Mouse (Mus musculus) neural tube, embryonic 11.5 days (tissue): Measurements from ENCODE around the gene Pde4c. TPM values are rescaled to one million over a fixed set of nuclear protein-coding genes. Genes with fewer than 3 reads are reported as not detected.

Source experiments
- ATAC-seq: fragments of 200-750 bp; cut with Nextera tagmentation; 2 replicates; pipeline ENCODE4 v1.8.0; 2017; ENCODE audit warnings: moderate number of reproducible peaks, mild to moderate bottlenecking, moderate TSS enrichment, moderate library complexity; ENCODE audit not compliant: insufficient read depth, low FRiP score, low TSS enrichment
- DNase-seq: peaks from one replicate; pipeline ENCODE4 v3.0.0-alpha.2; 2015; ENCODE audit warnings: low spot score
- H3K27ac ChIP-seq: fragments of 300-500 bp; sonication (generic); 2 replicates; pipeline ENCODE4 v1.5.1; 2014; ENCODE audit warnings: low read depth, mild to moderate bottlenecking, low read length
- H3K27me3 ChIP-seq: fragments of 300-500 bp; sonication (generic); 2 replicates; pipeline ENCODE4 v1.6.1; 2014; ENCODE audit warnings: mild to moderate bottlenecking, low read length, mixed read lengths; ENCODE audit not compliant: control insufficient read depth, insufficient read depth
- H3K36me3 ChIP-seq: fragments of 300-500 bp; sonication (generic); 2 replicates; pipeline ENCODE4 v1.6.1; 2014; ENCODE audit warnings: mild to moderate bottlenecking, low read length, moderate library complexity, mixed read lengths; ENCODE audit not compliant: control insufficient read depth, insufficient read depth
- H3K4me1 ChIP-seq: fragments of 300-500 bp; sonication (generic); 2 replicates; pipeline ENCODE4 v1.6.1; 2014; ENCODE audit warnings: low read length, mixed read lengths; ENCODE audit not compliant: control insufficient read depth, insufficient read depth
- H3K4me2 ChIP-seq: fragments of 300-500 bp; sonication (generic); 2 replicates; pipeline ENCODE4 v1.6.1; 2014; ENCODE audit warnings: low read depth, mild to moderate bottlenecking, moderate library complexity
- H3K4me3 ChIP-seq: fragments of 300-500 bp; sonication (generic); 2 replicates; pipeline ENCODE4 v1.5.1; 2014; ENCODE audit warnings: low read depth, low read length
- H3K9ac ChIP-seq: fragments of 300-500 bp; sonication (generic); 2 replicates; pipeline ENCODE4 v1.6.1; 2014; ENCODE audit warnings: mild to moderate bottlenecking, low read length
- H3K9me3 ChIP-seq: fragments of 300-500 bp; sonication (generic); 2 replicates; pipeline ENCODE4 v1.6.1; 2016; ENCODE audit warnings: low read length; ENCODE audit not compliant: control insufficient read depth
- WGBS: fragments of 180-500 bp; shearing (Covaris S2); extraction: QIAGEN DNeasy Blood & Tissue Kit; methylation state at CpG from one replicate; pipeline ENCODE4 v1.1.7; 2014; 5-methylcytosine and 5-hydroxymethylcytosine counted together
- polyA plus RNA-seq: library from polyadenylated mRNA; unstranded; fragments of >200 nt; fragmentation: Nextera tagmentation; extraction: Ambion mirVana; gene quantifications from 2 replicates; pipeline ENCODE4 v1.2.1, GENCODE M21; 2014

Gene Pde4c
- polyA plus RNA-seq, 1 experiment from 2014 or later, result 0.42 TPM

- 10% methylated on average over 19 of the region's 19 CpGs for WGBS
- Histone ChIP-seq H3K9me3 (no peaks in the 10 kb centered on the region), H3K27ac (no peak overlapping the region), H3K27me3 (no peaks in the 10 kb centered on the region), H3K4me1 (peaks cover 4% of the 10 kb centered on the region), H3K36me3 (peaks cover 8% of the 10 kb centered on the region), H3K4me3 (no peak overlapping the region), H3K4me2 (no peak overlapping the region), H3K9ac (peak overlapping the region; percentile 8)
- ATAC-seq, result 0 out of 2 replicates have a peak, but pooled peaks have one; percentile 24
- peak; percentile 40 for DNase-seq
Measured at GRCm38 (mm10) chr8:70682193-70682592, 41.3 kb upstream of the Pde4c start.

- Histone ChIP-seq H3K4me3 (no peak overlapping the region), H3K36me3 (peaks cover 8% of the 10 kb centered on the region), H3K27me3 (no peaks in the 10 kb centered on the region), H3K27ac (no peak overlapping the region), H3K4me2 (no peak overlapping the region), H3K9ac (peak overlapping the region; percentile 8; the same call in 1 of the 2 replicates), H3K9me3 (no peaks in the 10 kb centered on the region), H3K4me1 (peaks cover 4% of the 10 kb centered on the region)
- DNase-seq (no peak), ATAC-seq (no peak)
- WGBS, result 66% methylated on average over 3 of the region's 3 CpGs
Measured at GRCm38 (mm10) chr8:70682692-70683091, 40.8 kb upstream of the Pde4c start.

GRCm38 (mm10) chr8:70684291-70684690 is 39.2 kb upstream of the Pde4c start:
- Histone ChIP-seq H3K9ac (no peak overlapping the region), H3K4me2 (no peak overlapping the region), H3K4me3 (no peak overlapping the region), H3K27ac (no peak overlapping the region), H3K36me3 (no peaks in the 10 kb centered on the region), H3K9me3 (no peaks in the 10 kb centered on the region), H3K27me3 (no peaks in the 10 kb centered on the region), H3K4me1 (peaks cover 4% of the 10 kb centered on the region)
- 50% methylated on average over 7 of the region's 7 CpGs for WGBS
- ATAC-seq (no peak), DNase-seq (no peak)

- H3K36me3 ChIP-seq, result no peaks in the 10 kb centered on the region
- H3K4me1 ChIP-seq, result peaks cover 11% of the 10 kb centered on the region
- WGBS, result 86% methylated on average over 8 of the region's 8 CpGs
- ATAC-seq, result no peak
- no peak overlapping the region for H3K9ac ChIP-seq
- no peaks in the 10 kb centered on the region for H3K27me3 ChIP-seq
- no peak overlapping the region for H3K27ac ChIP-seq
- no peaks in the 10 kb centered on the region for H3K9me3 ChIP-seq
- H3K4me3 ChIP-seq, result no peak overlapping the region
- H3K4me2 ChIP-seq, result no peak overlapping the region
- DNase-seq, result no peak
Measured at GRCm38 (mm10) chr8:70687576-70687975, 35.9 kb upstream of the Pde4c start.

- WGBS, result 90% methylated on average over 3 of the region's 3 CpGs
- no peak for ATAC-seq
- Histone ChIP-seq H3K36me3 (no peaks in the 10 kb centered on the region), H3K27ac (no peak overlapping the region), H3K9me3 (no peaks in the 10 kb centered on the region), H3K27me3 (no peaks in the 10 kb centered on the region), H3K9ac (no peak overlapping the region), H3K4me1 (peaks cover 11% of the 10 kb centered on the region), H3K4me3 (no peak overlapping the region), H3K4me2 (no peak overlapping the region)
- DNase-seq, result no peak
Measured at GRCm38 (mm10) chr8:70688136-70688535, 35.4 kb upstream of the Pde4c start.

- Histone ChIP-seq H3K4me2 (no peak overlapping the region), H3K36me3 (no peaks in the 10 kb centered on the region), H3K9ac (no peak overlapping the region), H3K4me1 (peaks cover 13% of the 10 kb centered on the region), H3K27me3 (no peaks in the 10 kb centered on the region), H3K27ac (no peak overlapping the region), H3K9me3 (no peaks in the 10 kb centered on the region), H3K4me3 (no peak overlapping the region)
- no peak for ATAC-seq
- DNase-seq, result no peak
- WGBS, result 82% methylated on average over 5 of the region's 5 CpGs
Measured at GRCm38 (mm10) chr8:70689892-70690390, 33.6 kb upstream of the Pde4c start.

GRCm38 (mm10) chr8:70691230-70691629 is 32.3 kb upstream of the Pde4c start:
- Histone ChIP-seq H3K27me3 (no peaks in the 10 kb centered on the region), H3K4me1 (peaks cover 25% of the 10 kb centered on the region), H3K27ac (peak overlapping the region; percentile 93), H3K4me3 (peak overlapping the region; percentile 12; the same call in 1 of the 2 replicates), H3K9ac (peak overlapping the region; percentile 83), H3K4me2 (peak overlapping the region; percentile 42), H3K36me3 (no peaks in the 10 kb centered on the region), H3K9me3 (no peaks in the 10 kb centered on the region)
- DNase-seq (no peak), ATAC-seq (no peak)
- 53% methylated on average over 4 of the region's 4 CpGs for WGBS

GRCm38 (mm10) chr8:70691727-70692231 is 31.7 kb upstream of the Pde4c start:
- H3K4me2 ChIP-seq, result peak overlapping the region; percentile 42
- H3K4me1 ChIP-seq, result peaks cover 29% of the 10 kb centered on the region
- no peaks in the 10 kb centered on the region for H3K27me3 ChIP-seq
- DNase-seq (peak; percentile 88), ATAC-seq (peak; percentile 81)
- WGBS, result 2% methylated on average over 19 of the region's 20 CpGs
- H3K27ac ChIP-seq, result peak overlapping the region; percentile 93
- H3K9me3 ChIP-seq, result no peaks in the 10 kb centered on the region
- H3K4me3 ChIP-seq, result peak overlapping the region; percentile 12; the same call in 1 of the 2 replicates
- no peaks in the 10 kb centered on the region for H3K36me3 ChIP-seq
- peak overlapping the region; percentile 83 for H3K9ac ChIP-seq

- peaks cover 40% of the 10 kb centered on the region for H3K4me1 ChIP-seq
- no peak for ATAC-seq
- no peaks in the 10 kb centered on the region for H3K36me3 ChIP-seq
- DNase-seq, result no peak
- H3K4me2 ChIP-seq, result no peak overlapping the region
- no peaks in the 10 kb centered on the region for H3K27me3 ChIP-seq
- no peaks in the 10 kb centered on the region for H3K9me3 ChIP-seq
- no peak overlapping the region for H3K27ac ChIP-seq
- no peak overlapping the region for H3K9ac ChIP-seq
- no peak overlapping the region for H3K4me3 ChIP-seq
- 74% methylated on average over 5 of the region's 5 CpGs for WGBS
Measured at GRCm38 (mm10) chr8:70693636-70694035, 29.9 kb upstream of the Pde4c start.
